Mouse (Mus musculus): Measurements from ENCODE around the gene C1qa. TPM values are rescaled to one million over a fixed set of nuclear protein-coding genes. Genes with fewer than 3 reads are reported as not detected.

The C1qa gene
- total and polyA plus RNA-seq, 3 experiments = not detected

- TF ChIP-seq NELFE (IDR thresholded peaks at IDR 0.05; ENCODE audit: low read depth, low read length) (no peak), USF1 (IDR thresholded peaks at IDR 0.05; ENCODE audit: low read depth, low read length) (no peak), MAFK (IDR thresholded peaks at IDR 0.05; ENCODE audit: insufficient replicate concordance, low read length) (peak; percentile 94), MYC (IDR thresholded peaks at IDR 0.05; ENCODE audit: low read depth, low read length) (no peak), ZNF384 (IDR thresholded peaks at IDR 0.05; ENCODE audit: low read depth, low read length) (no peak), PAX5 (IDR thresholded peaks at IDR 0.05; ENCODE audit: low read length) (no peak), EP300 (IDR thresholded peaks at IDR 0.05; ENCODE audit: low read length) (peak; percentile 56; the same call in 1 of the 2 replicates), SIN3A (IDR thresholded peaks at IDR 0.05; ENCODE audit: low read length) (no peak), MEF2A (IDR thresholded peaks at IDR 0.05; ENCODE audit: borderline replicate concordance, low read depth, low read length) (no peak), CHD1 (IDR thresholded peaks at IDR 0.05; ENCODE audit: low read depth, low read length) (no peak), ZC3H11A (IDR thresholded peaks at IDR 0.05; ENCODE audit: low read depth, low read length) (no peak), ELF1 (IDR thresholded peaks at IDR 0.05; ENCODE audit: low read depth, low read length) (0 out of 2 replicates have a peak, but pooled peaks have one; percentile 7), SMC3 (IDR thresholded peaks at IDR 0.05; ENCODE audit: low read depth, low read length) (no peak), MAZ (IDR thresholded peaks at IDR 0.05; ENCODE audit: low read depth, low read length) (0 out of 2 replicates have a peak, but pooled peaks have one; percentile 13), UBTF (IDR thresholded peaks at IDR 0.05; ENCODE audit: low read depth, low read length) (no peak), CTCF (conservative IDR thresholded peaks at IDR 0.05 in 1 of 2, IDR thresholded peaks at IDR 0.05 in 1 of 2; ENCODE audit: low read depth in 2 of 2, low read length in 2 of 2) (no peak), TBP (conservative IDR thresholded peaks at IDR 0.05; ENCODE audit: low read depth, low read length) (no peak), E2F4 (IDR thresholded peaks at IDR 0.05; ENCODE audit: insufficient replicate concordance, low read depth, low read length) (no peak), RAD21 (IDR thresholded peaks at IDR 0.05; ENCODE audit: low read depth, low read length) (no peak)
Measured at GRCm38 (mm10) chr4:136886101-136886500, 12.5 kb downstream of the C1qa start, which contains the start of gene C1qb (continued).

GRCm38 (mm10) chr4:136878601-136879000 lies 20.0 kb downstream of the C1qa start:
- H3K79me2 ChIP-seq (replicated peaks; ENCODE audit: control insufficient read depth, extremely low read depth, insufficient read depth, poor library complexity, severe bottlenecking) = no peaks in the 10 kb centered on the region
- in situ Hi-C loops (cut with MboI; ENCODE audit: low pct_ligation_motif_present, low pct_unique_long_range_greater_than_20kb, low sequenced_read_pairs) = loop anchor here (5.0 kb wide), 1 partner anchor 36 kb away; no protein-coding TSS in a partner anchor
- 0 out of 4 replicates have a peak, but pooled peaks cover 0 to 3% of the 10 kb centered on the region in 2 experiments for H3K4me1 ChIP-seq (ENCODE audit: control insufficient read depth in 1 of 2, insufficient read depth in 2 of 2)
- H3K27ac ChIP-seq (ENCODE audit: insufficient read depth, low read depth) = no peak overlapping the region
- H3K36me3 ChIP-seq (replicated peaks in 1 of 2; ENCODE audit: control insufficient read depth in 1 of 2, insufficient read depth in 1 of 2, low read length in 1 of 2) = no peaks in the 10 kb centered on the region
- peaks cover 3% of the 10 kb centered on the region for H3K9me3 ChIP-seq (replicated peaks; ENCODE audit: low read length)
- dilution Hi-C loops (cut with MboI; ENCODE audit: extremely low pct_ligation_motif_present, extremely low pct_unique_long_range_greater_than_20kb, low sequenced_read_pairs) = no loop called here
- H3K4me3 ChIP-seq (replicated peaks in 1 of 3; ENCODE audit: low read depth in 2 of 3, low read length in 2 of 3, poor library complexity in 1 of 3) = no peak overlapping the region
- no peak overlapping the region for H3K9ac ChIP-seq (ENCODE audit: insufficient read depth, low read depth)
- TF ChIP-seq MYC (IDR thresholded peaks at IDR 0.05; ENCODE audit: low read depth, low read length) (no peak), RAD21 (IDR thresholded peaks at IDR 0.05; ENCODE audit: low read depth, low read length) (peak; percentile 41), CTCF (conservative IDR thresholded peaks at IDR 0.05 in 1 of 2, IDR thresholded peaks at IDR 0.05 in 1 of 2; ENCODE audit: low read depth in 2 of 2, low read length in 2 of 2) (peak; percentile 6 to 66; a peak in 2 of 4 replicates), ETS1 (conservative IDR thresholded peaks at IDR 0.05; ENCODE audit: low read depth, low read length) (no peak), ELF1 (IDR thresholded peaks at IDR 0.05; ENCODE audit: low read depth, low read length) (no peak), SMC3 (IDR thresholded peaks at IDR 0.05; ENCODE audit: low read depth, low read length) (peak; percentile 53)
- no peak overlapping the region for H3K4me2 ChIP-seq (ENCODE audit: insufficient read depth, low read depth, poor library complexity, severe bottlenecking)
- DNase-seq (ENCODE audit: extremely low read depth) = peak; percentile 26
- H3K27me3 ChIP-seq (replicated peaks) = peaks cover 84% of the 10 kb centered on the region
